Mouse (Mus musculus): ENCODE measurements at regions not wholly inside any gene's neighbourhood (a gene's known extent, or its start where the extent isn't known, plus 50 kb on each side); places are given as distances from the start of the nearest gene placed in this dataset.

GRCm38 (mm10) chr1:169033517-169033916 lies 497.7 kb downstream of the Nuf2 start:
- Histone ChIP-seq H3K4me2 (no peak overlapping the region), H3K4me1 (replicated peaks; ENCODE audit: control insufficient read depth, insufficient read depth, low read length) (no peaks in the 10 kb centered on the region), H3K27me3 (replicated peaks; ENCODE audit: control insufficient read depth, insufficient read depth, low read length) (no peaks in the 10 kb centered on the region), H3K27ac (ENCODE audit: low read depth, low read length) (no peak overlapping the region), H3K4me3 (ENCODE audit: low read depth, low read length) (no peak overlapping the region), H3K9me3 (ENCODE audit: control insufficient read depth, low read length) (no peaks in the 10 kb centered on the region), H3K36me3 (ENCODE audit: control insufficient read depth, insufficient read depth, low read length) (no peaks in the 10 kb centered on the region), H3K9ac (ENCODE audit: low read depth, low read length) (no peak overlapping the region)
- WGBS = 60% methylated on average over 1 of the region's 1 CpGs
- DNase-seq (ENCODE audit: low spot score) (no peak), ATAC-seq (replicated peaks; ENCODE audit: low FRiP score) (no peak)

- WGBS = 66% methylated on average over 8 of the region's 8 CpGs
These were observed 499.3 kb downstream of the Nuf2 start for GRCm38 (mm10) chr1:169031849-169032542.

GRCm38 (mm10) chr1:169027706-169028105 lies 503.6 kb downstream of the Nuf2 start:
- H3K27ac ChIP-seq (ENCODE audit: low read depth, low read length) = no peak overlapping the region
- no peaks in the 10 kb centered on the region for H3K9me3 ChIP-seq (ENCODE audit: control insufficient read depth, low read length)
- H3K4me3 ChIP-seq (ENCODE audit: low read depth, low read length) = no peak overlapping the region
- DNase-seq (ENCODE audit: low spot score) = no peak
- H3K4me2 ChIP-seq = no peak overlapping the region
- H3K36me3 ChIP-seq (ENCODE audit: control insufficient read depth, insufficient read depth, low read length) = no peaks in the 10 kb centered on the region
- H3K27me3 ChIP-seq (replicated peaks; ENCODE audit: control insufficient read depth, insufficient read depth, low read length) = no peaks in the 10 kb centered on the region
- H3K4me1 ChIP-seq (replicated peaks; ENCODE audit: control insufficient read depth, insufficient read depth, low read length) = no peaks in the 10 kb centered on the region
- no peak overlapping the region for H3K9ac ChIP-seq (ENCODE audit: low read depth, low read length)
- 71% methylated on average over 6 of the region's 6 CpGs for WGBS
- ATAC-seq (replicated peaks; ENCODE audit: low FRiP score) = no peak

More at GRCm38 (mm10) chr1:169031849-169032542, 499.3 kb downstream of the Nuf2 start:
- Histone ChIP-seq H3K27me3 (replicated peaks; ENCODE audit: control insufficient read depth, insufficient read depth, low read length) (no peaks in the 10 kb centered on the region), H3K4me1 (replicated peaks; ENCODE audit: control insufficient read depth, insufficient read depth, low read length) (no peaks in the 10 kb centered on the region), H3K4me3 (ENCODE audit: low read depth, low read length) (no peak overlapping the region), H3K9me3 (ENCODE audit: control insufficient read depth, low read length) (no peaks in the 10 kb centered on the region), H3K27ac (ENCODE audit: low read depth, low read length) (no peak overlapping the region), H3K36me3 (ENCODE audit: control insufficient read depth, insufficient read depth, low read length) (no peaks in the 10 kb centered on the region), H3K9ac (ENCODE audit: low read depth, low read length) (no peak overlapping the region), H3K4me2 (no peak overlapping the region)
- no peak for ATAC-seq (replicated peaks; ENCODE audit: low FRiP score)
- DNase-seq (ENCODE audit: low spot score) = no peak

GRCm38 (mm10) chr1:169027241-169027640 lies 504.0 kb downstream of the Nuf2 start:
- WGBS = 78% methylated on average over 3 of the region's 3 CpGs
- Histone ChIP-seq H3K4me1 (replicated peaks; ENCODE audit: control insufficient read depth, insufficient read depth, low read length) (no peaks in the 10 kb centered on the region), H3K4me3 (ENCODE audit: low read depth, low read length) (no peak overlapping the region), H3K9me3 (ENCODE audit: control insufficient read depth, low read length) (no peaks in the 10 kb centered on the region), H3K36me3 (ENCODE audit: control insufficient read depth, insufficient read depth, low read length) (no peaks in the 10 kb centered on the region), H3K27ac (ENCODE audit: low read depth, low read length) (no peak overlapping the region), H3K4me2 (no peak overlapping the region), H3K9ac (ENCODE audit: low read depth, low read length) (no peak overlapping the region), H3K27me3 (replicated peaks; ENCODE audit: control insufficient read depth, insufficient read depth, low read length) (no peaks in the 10 kb centered on the region)
- ATAC-seq (replicated peaks; ENCODE audit: low FRiP score) (no peak), DNase-seq (ENCODE audit: low spot score) (no peak)

GRCm38 (mm10) chr1:169024531-169024930 lies 506.7 kb downstream of the Nuf2 start:
- no peaks in the 10 kb centered on the region for H3K9me3 ChIP-seq (ENCODE audit: control insufficient read depth, low read length)
- no peaks in the 10 kb centered on the region for H3K27me3 ChIP-seq (replicated peaks; ENCODE audit: control insufficient read depth, insufficient read depth, low read length)
- WGBS = 51% methylated on average over 4 of the region's 4 CpGs
- no peak overlapping the region for H3K27ac ChIP-seq (ENCODE audit: low read depth, low read length)
- no peaks in the 10 kb centered on the region for H3K36me3 ChIP-seq (ENCODE audit: control insufficient read depth, insufficient read depth, low read length)
- H3K4me1 ChIP-seq (replicated peaks; ENCODE audit: control insufficient read depth, insufficient read depth, low read length) = no peaks in the 10 kb centered on the region
- no peak overlapping the region for H3K4me3 ChIP-seq (ENCODE audit: low read depth, low read length)
- no peak overlapping the region for H3K9ac ChIP-seq (ENCODE audit: low read depth, low read length)
- no peak for DNase-seq (ENCODE audit: low spot score)
- no peak overlapping the region for H3K4me2 ChIP-seq
- no peak for ATAC-seq (replicated peaks; ENCODE audit: low FRiP score)

- Histone ChIP-seq H3K27me3 (replicated peaks; ENCODE audit: control insufficient read depth, insufficient read depth, low read length) (no peaks in the 10 kb centered on the region), H3K27ac (ENCODE audit: low read depth, low read length) (no peak overlapping the region), H3K36me3 (ENCODE audit: control insufficient read depth, insufficient read depth, low read length) (no peaks in the 10 kb centered on the region), H3K9me3 (ENCODE audit: control insufficient read depth, low read length) (no peaks in the 10 kb centered on the region), H3K9ac (ENCODE audit: low read depth, low read length) (no peak overlapping the region), H3K4me2 (no peak overlapping the region), H3K4me1 (replicated peaks; ENCODE audit: control insufficient read depth, insufficient read depth, low read length) (no peaks in the 10 kb centered on the region), H3K4me3 (ENCODE audit: low read depth, low read length) (no peak overlapping the region)
- no peak for ATAC-seq (replicated peaks; ENCODE audit: low FRiP score)
- WGBS = 82% methylated on average over 14 of the region's 14 CpGs
- DNase-seq (ENCODE audit: low spot score) = no peak
These were observed 539.6 kb downstream of the Nuf2 start for GRCm38 (mm10) chr1:168991506-168992244.

GRCm38 (mm10) chr1:168975037-168975698 lies 543.1 kb upstream of the Pbx1 start:
- Histone ChIP-seq H3K4me1 (replicated peaks; ENCODE audit: control insufficient read depth, insufficient read depth, low read length) (no peaks in the 10 kb centered on the region), H3K9ac (ENCODE audit: low read depth, low read length) (no peak overlapping the region), H3K36me3 (ENCODE audit: control insufficient read depth, insufficient read depth, low read length) (no peaks in the 10 kb centered on the region), H3K27ac (ENCODE audit: low read depth, low read length) (no peak overlapping the region), H3K9me3 (ENCODE audit: control insufficient read depth, low read length) (no peaks in the 10 kb centered on the region), H3K4me3 (ENCODE audit: low read depth, low read length) (no peak overlapping the region), H3K27me3 (replicated peaks; ENCODE audit: control insufficient read depth, insufficient read depth, low read length) (no peaks in the 10 kb centered on the region), H3K4me2 (no peak overlapping the region)
- no peak for DNase-seq (ENCODE audit: low spot score)
- no peak for ATAC-seq (replicated peaks; ENCODE audit: low FRiP score)
- 81% methylated on average over 8 of the region's 8 CpGs for WGBS

GRCm38 (mm10) chr1:168969402-168969801 lies 537.3 kb upstream of the Pbx1 start:
- H3K9me3 ChIP-seq (ENCODE audit: control insufficient read depth, low read length) = no peaks in the 10 kb centered on the region
- H3K4me2 ChIP-seq = no peak overlapping the region
- H3K27ac ChIP-seq (ENCODE audit: low read depth, low read length) = no peak overlapping the region
- H3K4me1 ChIP-seq (replicated peaks; ENCODE audit: control insufficient read depth, insufficient read depth, low read length) = no peaks in the 10 kb centered on the region
- H3K9ac ChIP-seq (ENCODE audit: low read depth, low read length) = no peak overlapping the region
- no peaks in the 10 kb centered on the region for H3K27me3 ChIP-seq (replicated peaks; ENCODE audit: control insufficient read depth, insufficient read depth, low read length)
- ATAC-seq (replicated peaks; ENCODE audit: low FRiP score) (no peak), DNase-seq (ENCODE audit: low spot score) (no peak)
- H3K4me3 ChIP-seq (ENCODE audit: low read depth, low read length) = no peak overlapping the region
- 61% methylated on average over 5 of the region's 5 CpGs for WGBS
- H3K36me3 ChIP-seq (ENCODE audit: control insufficient read depth, insufficient read depth, low read length) = no peaks in the 10 kb centered on the region

Measured in liver, embryonic 11.5 days (tissue).